Mouse (Mus musculus): ENCODE data around the gene Gda.

- TF ChIP-seq GATA1 (IDR thresholded peaks at IDR 0.05; ENCODE audit: low read length), result no peak
- TF ChIP-seq TAL1 (IDR thresholded peaks at IDR 0.05; ENCODE audit: low read length), result no peak
These were observed 22.6 kb upstream of the Gda start for GRCm38 (mm10) chr19:21495817-21496216.

Measured in erythroblast, embryonic 14.5 days (primary cell).